Mouse (Mus musculus): ENCODE data around the gene Mad2l2. TPM values are rescaled to one million over a fixed set of nuclear protein-coding genes. Genes with fewer than 3 reads are reported as not detected.

Mad2l2 gene
- 17.8 and 18.4 TPM in 2 replicates for polyA plus RNA-seq (2012; rRNA removed)

DNA sequence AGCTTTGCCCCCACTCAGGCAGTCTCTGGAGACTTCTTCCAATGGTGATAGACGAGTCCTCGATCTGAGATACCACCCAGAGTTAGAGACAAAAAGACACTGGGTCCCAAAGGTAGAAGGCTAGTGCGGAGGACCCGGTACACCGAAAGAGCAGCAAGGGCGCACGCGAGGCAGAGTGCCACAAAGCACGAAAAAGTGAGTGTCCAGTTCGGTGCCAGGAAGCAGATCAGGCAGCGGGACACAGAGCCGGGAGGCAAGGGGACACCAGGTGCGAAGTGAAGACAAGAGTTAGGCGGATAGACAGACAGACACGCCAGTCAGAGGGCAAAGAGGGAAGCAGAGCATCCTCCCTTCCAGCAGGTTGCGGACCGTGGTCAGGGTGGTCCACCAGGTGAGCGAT is at the start of gene Mad2l2:
Gene Mad2l2, plus strand, starts transcription at position 252 of the 400 bp plus-strand sequence.

DNA sequence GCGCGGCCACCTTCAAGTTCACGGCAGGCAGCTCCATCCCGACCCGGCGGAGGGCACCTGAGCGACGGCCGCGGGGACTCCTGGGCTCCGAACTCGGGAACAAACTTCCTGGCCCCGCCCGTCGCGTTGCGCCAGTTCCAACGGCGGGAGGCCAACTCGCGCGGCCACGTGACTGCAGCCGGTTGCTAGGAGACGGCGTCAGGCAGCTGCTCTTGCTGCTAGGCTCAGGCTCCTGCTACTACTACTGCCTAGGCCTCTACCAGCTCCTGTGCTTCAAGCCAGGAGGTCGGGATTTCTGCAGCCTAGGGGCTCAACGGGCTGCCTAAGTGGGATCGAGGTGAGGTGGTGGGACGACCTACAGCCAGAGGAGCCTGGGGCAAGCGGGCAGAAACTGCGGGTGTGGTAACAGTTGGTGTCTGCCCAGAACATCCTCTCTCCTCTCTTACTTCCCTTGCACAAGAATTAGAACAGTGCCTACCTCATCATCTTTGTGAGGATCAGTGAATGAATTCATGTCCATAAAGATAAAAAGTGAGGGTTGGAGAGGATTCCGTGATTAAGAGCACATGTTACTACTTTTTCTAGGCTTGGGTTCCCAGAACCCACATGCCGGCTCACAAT is 42.2 kb upstream of the Mad2l2 start, which contains the start of gene Agtrap:
Gene Agtrap, minus strand, starts transcription at position 125 of the 621 bp plus-strand sequence.

DNA sequence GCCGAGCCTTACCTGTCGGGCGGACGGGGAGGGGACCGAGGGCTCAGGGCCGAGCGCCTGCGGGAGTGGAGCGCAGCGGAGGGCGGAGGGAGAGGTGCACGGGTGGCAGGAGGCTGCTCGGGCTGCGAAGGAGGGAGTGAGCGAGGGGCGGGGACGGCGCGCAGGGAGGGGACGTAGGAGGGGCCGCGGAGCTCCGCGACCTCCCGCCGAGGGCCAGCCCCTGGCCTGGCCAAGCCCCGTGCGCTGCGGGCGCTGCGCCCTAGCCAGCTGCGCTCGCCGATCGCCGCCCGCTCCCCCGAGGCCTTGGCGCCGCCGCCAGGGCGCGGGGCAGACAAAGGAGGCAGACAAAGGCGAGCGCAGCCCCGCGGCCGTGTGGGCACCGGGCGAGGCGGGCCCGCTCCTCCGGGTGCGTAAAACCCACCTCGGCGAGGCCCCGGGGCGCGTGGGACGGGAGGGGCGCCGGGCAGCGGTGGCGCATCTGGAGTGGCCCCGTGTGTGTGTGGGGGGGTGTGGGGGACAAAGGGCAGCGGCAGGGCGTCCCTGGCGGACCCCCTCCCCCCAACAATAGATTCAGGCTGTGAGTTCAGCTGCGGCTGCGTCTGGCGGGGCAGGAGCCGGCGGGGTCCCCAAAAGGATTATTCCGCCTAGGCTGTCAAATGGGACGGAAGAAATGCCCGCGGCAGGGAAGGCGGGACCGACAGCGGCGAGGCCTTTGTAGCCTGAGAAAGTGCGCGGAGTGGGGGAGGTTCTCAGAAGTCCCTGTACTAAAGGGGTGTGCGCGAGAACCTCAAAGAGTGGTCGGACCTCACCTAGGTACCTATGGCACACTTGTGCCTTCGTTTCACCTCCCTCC is 603 bp downstream of the Mad2l2 start, which contains the start of gene Draxin:
Gene Draxin, minus strand, starts transcription at position 138 of the 853 bp plus-strand sequence.

DNA sequence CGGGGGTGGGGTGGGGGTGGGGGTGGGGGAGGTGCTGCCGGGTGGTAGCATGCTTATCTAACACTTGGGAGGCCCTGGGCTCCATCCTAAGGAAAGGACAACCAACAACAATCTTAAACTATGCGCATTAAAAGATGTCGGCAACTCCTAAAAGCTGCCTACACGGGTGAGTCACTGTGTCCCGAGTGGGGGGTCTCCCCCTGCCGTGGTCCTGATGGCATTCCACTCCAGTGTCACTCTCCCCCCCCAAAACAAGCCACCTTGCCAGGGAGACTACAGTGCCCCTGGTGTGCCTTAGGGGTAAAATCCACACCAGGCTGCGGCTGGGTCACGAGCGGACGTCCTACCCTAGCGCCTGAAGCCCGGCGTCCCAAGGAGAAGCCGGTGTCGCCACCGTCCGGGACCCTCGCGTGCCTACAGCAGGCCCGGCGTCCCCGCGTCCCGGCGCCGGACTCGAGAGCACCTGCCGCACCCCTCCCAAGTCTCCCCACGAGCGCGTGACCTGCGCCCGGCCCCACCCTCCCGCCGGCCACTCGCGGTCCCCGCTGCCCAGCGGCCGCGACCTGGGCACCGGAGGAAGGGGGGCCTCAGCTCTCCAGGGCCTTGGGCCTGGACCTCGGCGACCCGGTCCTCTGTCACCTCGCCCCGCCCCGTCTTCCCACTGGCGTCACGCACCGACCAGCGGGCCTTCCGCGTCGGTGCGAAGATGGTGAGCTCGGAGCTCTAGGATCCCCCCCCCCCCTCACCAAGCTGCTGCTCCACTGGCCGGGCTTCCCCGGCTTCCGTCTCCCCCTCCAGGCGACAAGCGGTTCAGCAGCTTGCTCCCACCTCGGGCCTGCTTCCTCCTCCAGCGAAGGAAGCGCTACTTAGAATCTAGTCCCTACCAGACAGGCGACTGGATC is 21.3 kb downstream of the Mad2l2 start, which contains the start of gene Fbxo6:
Gene Fbxo6, minus strand, starts transcription at position 874 of the 902 bp plus-strand sequence.

DNA sequence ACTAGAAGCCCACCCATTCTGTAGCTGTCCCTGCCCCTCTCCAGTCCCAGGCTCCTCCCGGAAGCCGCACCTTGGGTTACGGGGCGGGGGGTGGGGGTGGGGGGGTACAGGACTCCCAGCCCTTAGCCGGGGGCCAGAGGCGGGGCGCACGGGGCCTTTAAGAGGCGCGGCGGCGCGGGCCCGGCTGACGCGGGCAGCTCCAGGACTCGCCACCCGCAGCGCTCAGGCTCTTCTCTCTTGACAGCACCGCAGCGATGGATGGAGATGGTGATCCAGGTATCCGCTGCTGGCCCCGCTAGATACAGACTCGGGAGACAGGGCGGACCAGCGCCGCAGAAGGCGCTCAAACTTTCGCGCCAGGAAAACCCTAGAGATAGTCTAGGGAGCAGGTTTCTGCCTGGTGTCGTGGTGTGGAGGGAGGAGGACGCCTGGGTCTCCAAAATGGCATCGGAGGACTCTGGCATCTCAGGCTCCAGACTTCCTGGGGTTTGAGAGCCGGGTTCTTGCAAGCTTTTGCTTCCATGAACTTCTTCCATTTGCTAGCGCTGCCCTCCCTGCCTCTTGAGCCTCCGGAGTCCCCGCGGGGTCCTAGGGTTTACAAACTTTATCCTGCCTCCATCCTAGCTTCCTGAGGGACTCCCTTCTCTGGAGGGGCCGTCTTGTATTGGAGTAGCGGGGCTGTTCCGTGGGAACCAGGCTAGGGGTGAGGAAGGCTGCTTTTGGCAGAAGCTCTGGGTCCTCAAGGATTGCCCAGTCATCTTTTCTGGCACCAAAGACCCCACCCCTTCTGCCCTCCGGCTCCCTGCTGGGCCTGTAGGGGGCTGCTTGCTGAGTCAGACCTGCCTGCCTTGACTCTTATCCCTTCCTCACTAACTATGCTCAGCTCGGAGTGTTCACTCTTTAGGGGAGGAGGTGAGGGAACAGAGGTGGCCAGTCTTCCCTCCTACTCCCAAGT is 30.5 kb downstream of the Mad2l2 start, which contains the start of the genes Fbxo44 and Fbxo2:
Gene Fbxo44, minus strand, starts transcription at position 47 of the 955 bp plus-strand sequence.
Gene Fbxo2, plus strand, starts transcription at position 186 of the 955 bp plus-strand sequence.

Other genes with a start within 250 kb of the Mad2l2 start
- 51.7 and 58.1 TPM in 2 replicates for gene Mfn2, start 225.7 kb upstream of the Mad2l2 start, polyA plus RNA-seq (2012; rRNA removed)
- gene Plod1, start 193.6 kb upstream of the Mad2l2 start, polyA plus RNA-seq (2012; rRNA removed) = 28.2 and 36.6 TPM in 2 replicates
- gene 2510039O18Rik, start 189.5 kb upstream of the Mad2l2 start, polyA plus RNA-seq (2012; rRNA removed) = 200 and 218 TPM in 2 replicates
- not detected in 2 replicates for gene Nppb, start 144.6 kb upstream of the Mad2l2 start, polyA plus RNA-seq (2012; rRNA removed)
- not detected in 2 replicates for gene Nppa, start 129.7 kb upstream of the Mad2l2 start, polyA plus RNA-seq (2012; rRNA removed)
- gene Clcn6, start 91.6 kb upstream of the Mad2l2 start, polyA plus RNA-seq (2012; rRNA removed) = 3.9 and 4.8 TPM in 2 replicates
- gene Mthfr, start 91.3 kb upstream of the Mad2l2 start, polyA plus RNA-seq (2012; rRNA removed) = 21.1 and 24.5 TPM in 2 replicates
- gene Agtrap, start 42.4 kb upstream of the Mad2l2 start, polyA plus RNA-seq (2012; rRNA removed) = 35.6 and 37.8 TPM in 2 replicates
- gene Draxin, start 314 bp downstream of the Mad2l2 start, polyA plus RNA-seq (2012; rRNA removed) = 0.15 and 0.57 TPM in 2 replicates
- 65.0 and 70.9 TPM in 2 replicates for gene Fbxo6, start 21.8 kb downstream of the Mad2l2 start, polyA plus RNA-seq (2012; rRNA removed)
- gene Fbxo44, start 30.1 kb downstream of the Mad2l2 start, polyA plus RNA-seq (2012; rRNA removed) = 15.5 and 18.0 TPM in 2 replicates
- gene Fbxo2, start 30.2 kb downstream of the Mad2l2 start, polyA plus RNA-seq (2012; rRNA removed) = 1.7 and 2.0 TPM in 2 replicates
- gene Disp3, start 157.6 kb downstream of the Mad2l2 start, polyA plus RNA-seq (2012; rRNA removed) = 0.20 and 0.42 TPM in 2 replicates

Data from colon, adult 2 months (tissue).